Mouse (Mus musculus) bone marrow macrophage, adult 2 months (primary cell): ENCODE results near the gene Zbtb25.

ENCODE experiments used
- CTCF ChIP-seq: IDR thresholded peaks from 2 replicates; pipeline ENCODE4 v1.5.1; 2012; ENCODE audit warnings: low read depth, mild to moderate bottlenecking, low read length, moderate library complexity
- POLR2A ChIP-seq: IDR thresholded peaks from 2 replicates; pipeline ENCODE4 v1.6.1; 2012; ENCODE audit warnings: mild to moderate bottlenecking, low read depth, low read length, borderline replicate concordance

DNA sequence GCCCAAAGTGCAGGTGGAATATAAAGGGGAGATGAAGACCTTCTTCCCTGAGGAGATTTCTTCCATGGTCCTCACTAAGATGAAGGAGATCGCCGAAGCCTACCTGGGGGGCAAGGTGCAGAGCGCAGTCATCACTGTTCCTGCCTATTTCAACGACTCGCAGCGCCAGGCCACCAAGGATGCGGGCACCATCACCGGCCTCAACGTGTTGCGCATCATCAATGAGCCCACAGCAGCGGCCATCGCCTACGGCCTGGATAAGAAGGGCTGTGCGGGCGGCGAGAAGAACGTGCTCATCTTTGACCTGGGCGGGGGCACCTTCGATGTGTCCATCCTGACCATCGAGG lies 35.4 kb upstream of the Zbtb25 start:
- TF ChIP-seq POLR2A (no peak), CTCF (no peak)
